Mouse (Mus musculus): ENCODE data around the gene Gm6525. TPM values are rescaled to one million over a fixed set of nuclear protein-coding genes. Genes with fewer than 3 reads are reported as not detected.

Gm6525 gene
- polyA plus RNA-seq, 1 experiment: not detected

DNA sequence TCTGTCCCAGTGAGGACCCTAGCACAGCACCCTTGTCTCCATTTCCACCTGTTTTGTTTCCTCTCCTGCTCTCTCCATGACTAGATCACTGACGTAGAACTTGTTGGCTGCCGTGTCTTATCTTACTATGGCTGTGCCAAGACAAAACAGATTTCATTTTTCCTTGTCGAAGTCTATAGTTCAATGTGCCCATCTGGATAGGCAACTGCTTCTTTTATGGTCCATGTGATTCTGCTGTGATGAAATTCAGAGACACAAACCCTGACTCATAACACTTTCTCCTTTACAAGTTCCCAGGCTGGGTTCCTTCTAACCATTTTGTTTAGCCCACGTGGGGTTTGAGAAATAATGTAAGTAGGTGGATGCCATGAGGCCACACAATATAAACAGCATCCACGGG, 7.8 kb upstream of the Gm6525 start:
- Histone ChIP-seq H3K27ac (ENCODE audit: insufficient read depth, low read length) (0 out of 2 replicates have a peak overlapping the region, but pooled peaks have one; percentile 31), H3K4me3 (ENCODE audit: insufficient read depth, low read length) (no peak overlapping the region), H3K4me1 (ENCODE audit: control insufficient read depth, insufficient read depth, low read length) (no peaks in the 10 kb centered on the region)
- no peak for TF ChIP-seq POLR2A (IDR thresholded peaks at IDR 0.05; ENCODE audit: extremely low read depth, insufficient read depth, low read length)
- TF ChIP-seq CTCF (IDR thresholded peaks at IDR 0.05; ENCODE audit: extremely low read depth, insufficient read depth, low read length): no peak

DNA sequence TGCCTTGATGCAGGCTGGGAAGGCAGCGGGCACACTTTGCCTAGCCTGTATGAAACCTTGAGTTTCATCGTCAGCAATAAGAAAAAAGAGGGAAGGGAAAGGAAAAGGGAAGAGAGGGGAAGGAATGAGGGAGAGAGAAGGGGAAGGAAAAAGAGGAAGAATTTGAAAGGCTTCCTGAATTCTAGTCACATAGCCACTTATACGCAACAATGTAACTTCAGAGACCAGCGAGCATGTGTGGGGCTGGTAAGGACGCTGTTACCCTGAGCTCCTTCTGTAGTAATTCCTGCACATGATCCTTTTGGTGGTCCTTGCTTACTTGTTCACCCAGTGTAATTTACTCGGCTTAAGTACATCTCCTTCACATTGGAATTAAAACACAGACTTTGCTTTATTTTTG, 5.0 kb upstream of the Gm6525 start:
- H3K4me1 ChIP-seq (ENCODE audit: control insufficient read depth, insufficient read depth, low read length): peaks cover 1% of the 10 kb centered on the region; the same call in 1 of the 2 replicates
- TF ChIP-seq POLR2A (IDR thresholded peaks at IDR 0.05; ENCODE audit: extremely low read depth, insufficient read depth, low read length) (no peak), CTCF (IDR thresholded peaks at IDR 0.05; ENCODE audit: extremely low read depth, insufficient read depth, low read length) (no peak)
- H3K4me3 ChIP-seq (ENCODE audit: insufficient read depth, low read length): no peak overlapping the region
- no peak overlapping the region for H3K27ac ChIP-seq (ENCODE audit: insufficient read depth, low read length)

DNA sequence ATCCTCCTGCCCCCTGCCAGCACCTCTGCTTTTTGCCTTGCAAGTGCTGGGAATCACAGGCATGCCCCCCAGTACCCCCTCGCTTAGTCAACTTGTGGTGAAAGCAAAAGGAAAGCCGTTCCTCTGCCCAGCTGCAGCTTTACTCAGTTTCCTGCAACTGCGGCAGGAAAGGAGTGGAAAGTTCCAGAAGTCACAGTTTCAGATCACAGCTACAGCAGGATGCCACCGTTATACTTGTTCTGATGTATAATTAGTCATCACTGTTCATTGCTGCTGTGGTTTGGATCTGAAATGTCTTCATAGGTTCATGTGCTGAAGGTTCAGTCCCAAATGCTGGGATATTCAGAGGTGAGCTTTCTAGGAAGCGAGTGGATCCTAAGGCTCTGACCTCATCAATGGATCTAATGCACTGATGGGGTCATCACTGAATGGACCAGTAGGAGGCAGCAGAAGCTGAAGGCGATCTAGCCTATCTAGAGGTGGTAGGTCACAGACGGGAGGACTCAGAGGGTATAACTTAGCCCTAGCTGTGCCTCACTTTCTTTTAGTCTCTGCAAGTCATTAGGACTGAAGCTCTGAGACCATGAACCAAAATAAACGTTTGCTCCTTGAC, 4.4 kb upstream of the Gm6525 start:
- Histone ChIP-seq H3K4me3 (ENCODE audit: insufficient read depth, low read length) (no peak overlapping the region), H3K4me1 (ENCODE audit: control insufficient read depth, insufficient read depth, low read length) (peaks cover 1% of the 10 kb centered on the region; the same call in 1 of the 2 replicates), H3K27ac (ENCODE audit: insufficient read depth, low read length) (no peak overlapping the region)
- TF ChIP-seq POLR2A (IDR thresholded peaks at IDR 0.05; ENCODE audit: extremely low read depth, insufficient read depth, low read length) (no peak), CTCF (IDR thresholded peaks at IDR 0.05; ENCODE audit: extremely low read depth, insufficient read depth, low read length) (peak; percentile 22)

DNA sequence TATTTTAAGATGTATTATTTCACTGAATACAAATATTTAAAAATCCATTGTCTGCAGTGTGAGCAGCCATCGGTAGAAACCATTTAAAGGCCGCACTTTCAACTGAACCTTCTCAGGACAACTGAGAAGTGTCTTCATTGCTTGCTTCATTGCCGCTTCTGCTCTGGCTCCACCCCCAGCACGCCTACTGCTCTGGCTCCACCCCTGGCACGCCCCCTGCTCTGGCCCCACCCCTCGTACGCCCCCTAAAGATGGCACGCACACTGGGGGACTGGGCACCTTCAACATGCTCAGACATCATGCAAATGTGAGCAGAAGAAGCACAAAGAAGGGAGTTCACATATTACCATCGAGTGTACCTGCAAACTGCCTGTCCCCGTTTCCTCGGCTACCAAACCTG, 1.5 kb upstream of the Gm6525 start:
- Histone ChIP-seq H3K4me1 (ENCODE audit: control insufficient read depth, insufficient read depth, low read length) (peaks cover 1% of the 10 kb centered on the region; the same call in 1 of the 2 replicates), H3K4me3 (ENCODE audit: insufficient read depth, low read length) (no peak overlapping the region), H3K27ac (ENCODE audit: insufficient read depth, low read length) (no peak overlapping the region)
- TF ChIP-seq CTCF (IDR thresholded peaks at IDR 0.05; ENCODE audit: extremely low read depth, insufficient read depth, low read length) (no peak), POLR2A (IDR thresholded peaks at IDR 0.05; ENCODE audit: extremely low read depth, insufficient read depth, low read length) (no peak)

DNA sequence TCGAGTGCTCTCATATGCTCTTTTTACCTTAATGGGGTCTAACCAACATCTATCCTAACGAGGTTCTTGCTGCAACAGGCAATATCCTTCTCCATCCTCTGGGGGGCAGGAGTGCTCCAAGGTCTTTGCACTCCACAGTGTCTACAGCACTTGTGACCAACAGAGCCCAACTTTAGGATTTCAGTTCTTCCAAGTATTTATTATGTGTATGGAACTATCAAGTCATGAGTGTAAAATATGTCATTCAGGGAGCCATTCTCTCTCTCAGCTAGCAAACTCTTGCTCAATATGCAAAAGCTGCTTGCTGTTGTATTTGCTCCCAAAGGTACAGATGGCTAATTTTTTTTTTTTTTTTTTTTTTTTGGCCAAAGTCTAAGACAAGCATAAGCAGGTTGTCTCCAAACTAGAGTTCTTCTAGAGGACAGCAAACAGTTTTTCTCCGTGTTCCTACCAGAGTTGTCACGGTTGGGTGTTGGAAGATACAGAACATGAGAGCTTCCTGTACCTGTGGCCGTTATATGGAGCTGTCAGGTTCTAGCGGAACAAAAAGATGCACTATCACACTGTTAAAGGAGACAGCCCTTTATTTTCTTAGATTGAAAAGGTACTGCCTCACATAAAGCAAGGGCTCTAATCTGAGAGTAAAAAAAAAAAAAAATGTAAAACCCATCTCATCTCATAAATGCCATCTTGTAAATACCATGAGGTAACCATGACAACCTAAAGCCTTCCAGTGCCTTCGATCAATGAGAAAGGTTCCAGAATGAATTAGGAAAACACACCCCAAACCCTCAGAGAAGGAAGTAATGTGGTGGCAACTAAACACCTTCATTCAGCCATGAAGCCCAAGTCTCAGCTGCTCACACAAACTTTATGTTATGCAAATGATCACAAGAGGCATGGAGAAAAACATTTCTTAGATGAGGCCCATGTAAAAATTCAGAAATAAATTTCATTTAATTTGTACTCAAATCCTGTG, 1.7 kb downstream of the Gm6525 start:
- Histone ChIP-seq H3K27ac (ENCODE audit: insufficient read depth, low read length) (no peak overlapping the region), H3K4me3 (ENCODE audit: insufficient read depth, low read length) (no peak overlapping the region), H3K4me1 (ENCODE audit: control insufficient read depth, insufficient read depth, low read length) (peaks cover 1% of the 10 kb centered on the region; the same call in 1 of the 2 replicates)
- TF ChIP-seq POLR2A (IDR thresholded peaks at IDR 0.05; ENCODE audit: extremely low read depth, insufficient read depth, low read length) (no peak), CTCF (IDR thresholded peaks at IDR 0.05; ENCODE audit: extremely low read depth, insufficient read depth, low read length) (peak; percentile 93)

DNA sequence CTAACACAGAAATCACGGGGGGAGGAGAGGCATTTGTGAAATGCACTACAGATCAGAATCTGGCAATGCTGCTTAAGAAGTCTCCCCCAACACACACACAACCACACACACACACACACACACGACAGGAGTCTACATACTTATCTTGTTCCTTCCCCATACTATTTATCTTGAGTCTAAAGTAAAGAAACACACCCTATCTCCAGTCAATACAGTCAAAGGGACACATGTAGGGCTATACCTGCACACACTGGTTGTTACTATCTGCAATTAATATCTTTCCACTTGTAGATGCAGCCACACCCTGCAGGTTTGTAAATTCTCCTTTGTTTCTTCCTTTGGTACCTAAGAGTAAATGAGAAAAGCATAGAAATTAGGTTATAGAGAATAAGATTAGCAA, 3.9 kb downstream of the Gm6525 start:
- Histone ChIP-seq H3K27ac (ENCODE audit: insufficient read depth, low read length) (no peak overlapping the region), H3K4me3 (ENCODE audit: insufficient read depth, low read length) (no peak overlapping the region), H3K4me1 (ENCODE audit: control insufficient read depth, insufficient read depth, low read length) (peaks cover 1% of the 10 kb centered on the region; the same call in 1 of the 2 replicates)
- TF ChIP-seq CTCF (IDR thresholded peaks at IDR 0.05; ENCODE audit: extremely low read depth, insufficient read depth, low read length) (no peak), POLR2A (IDR thresholded peaks at IDR 0.05; ENCODE audit: extremely low read depth, insufficient read depth, low read length) (no peak)

DNA sequence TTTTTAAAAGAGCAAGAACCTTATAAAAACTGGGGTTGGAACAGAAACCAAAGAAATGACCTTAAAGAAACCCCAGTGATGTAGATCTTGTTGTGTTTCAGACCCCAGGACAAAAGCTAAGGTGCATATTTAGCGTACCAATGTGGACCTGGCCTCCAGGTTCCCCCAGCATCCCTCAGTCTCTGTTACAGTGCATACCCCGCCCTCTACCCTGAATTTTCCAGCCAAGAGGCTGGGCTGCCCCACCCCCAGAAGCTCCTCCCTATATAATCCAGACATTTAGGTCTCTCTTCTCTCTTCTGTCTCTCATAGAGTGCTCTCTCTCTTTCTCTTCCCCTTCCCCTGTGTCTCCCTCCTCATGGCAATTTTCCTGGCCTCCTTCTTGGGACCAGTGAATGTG, 6.4 kb downstream of the Gm6525 start:
- no peak overlapping the region for H3K27ac ChIP-seq (ENCODE audit: insufficient read depth, low read length)
- TF ChIP-seq CTCF (IDR thresholded peaks at IDR 0.05; ENCODE audit: extremely low read depth, insufficient read depth, low read length): no peak
- TF ChIP-seq POLR2A (IDR thresholded peaks at IDR 0.05; ENCODE audit: extremely low read depth, insufficient read depth, low read length): no peak
- no peak overlapping the region for H3K4me3 ChIP-seq (ENCODE audit: insufficient read depth, low read length)
- H3K4me1 ChIP-seq (ENCODE audit: control insufficient read depth, insufficient read depth, low read length): no peaks in the 10 kb centered on the region; the same call in 1 of the 2 replicates

DNA sequence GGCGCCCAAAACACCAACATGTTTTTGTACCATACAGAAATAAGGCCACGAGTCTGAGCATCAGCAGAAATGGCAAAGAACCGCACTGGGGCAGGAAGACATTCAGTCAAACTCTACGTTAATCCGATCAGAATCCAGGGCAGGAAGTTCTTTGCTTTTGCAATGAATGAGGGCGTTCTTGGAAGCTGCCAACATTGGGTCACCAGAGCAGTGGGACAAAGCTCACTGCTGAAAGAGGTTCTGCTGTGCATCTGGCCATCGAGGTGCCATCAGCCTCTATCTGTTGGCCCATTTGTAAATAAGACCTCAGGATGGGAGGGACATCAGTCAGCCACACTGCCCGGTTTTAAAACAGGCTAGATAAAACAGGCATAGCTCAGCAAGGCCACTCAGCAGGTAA, 7.2 kb downstream of the Gm6525 start:
- no peaks in the 10 kb centered on the region; the same call in 1 of the 2 replicates for H3K4me1 ChIP-seq (ENCODE audit: control insufficient read depth, insufficient read depth, low read length)
- H3K27ac ChIP-seq (ENCODE audit: insufficient read depth, low read length): no peak overlapping the region
- H3K4me3 ChIP-seq (ENCODE audit: insufficient read depth, low read length): no peak overlapping the region
- TF ChIP-seq POLR2A (IDR thresholded peaks at IDR 0.05; ENCODE audit: extremely low read depth, insufficient read depth, low read length): no peak
- TF ChIP-seq CTCF (IDR thresholded peaks at IDR 0.05; ENCODE audit: extremely low read depth, insufficient read depth, low read length): no peak

DNA sequence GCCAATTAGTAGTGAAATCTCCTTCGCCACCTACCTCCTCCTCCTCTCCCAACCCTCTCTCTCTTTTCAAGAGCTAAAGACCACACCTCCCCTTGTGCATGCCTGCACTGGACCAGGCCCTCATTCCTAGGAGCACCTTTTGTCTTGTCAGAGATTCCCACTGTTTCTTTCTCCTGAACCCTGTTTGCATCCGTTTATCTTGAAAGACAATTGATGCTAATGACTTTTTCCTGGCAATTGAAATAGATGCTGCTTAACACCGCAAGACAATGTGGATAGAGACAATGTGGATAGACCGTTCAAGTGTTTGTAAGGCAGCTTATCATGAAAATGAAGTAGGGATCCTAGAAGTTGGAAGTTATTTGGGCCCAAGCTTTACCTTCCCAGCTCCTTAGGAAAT, 7.8 kb downstream of the Gm6525 start:
- H3K4me1 ChIP-seq (ENCODE audit: control insufficient read depth, insufficient read depth, low read length): no peaks in the 10 kb centered on the region; the same call in 1 of the 2 replicates
- TF ChIP-seq POLR2A (IDR thresholded peaks at IDR 0.05; ENCODE audit: extremely low read depth, insufficient read depth, low read length) (no peak), CTCF (IDR thresholded peaks at IDR 0.05; ENCODE audit: extremely low read depth, insufficient read depth, low read length) (no peak)
- no peak overlapping the region for H3K4me3 ChIP-seq (ENCODE audit: insufficient read depth, low read length)
- H3K27ac ChIP-seq (ENCODE audit: insufficient read depth, low read length): no peak overlapping the region

Measured in cortical plate, adult 2 months (tissue).